Mouse (Mus musculus): ENCODE results near the gene V1ra8. TPM values are rescaled to one million over a fixed set of nuclear protein-coding genes. Genes with fewer than 3 reads are reported as not detected.
"Not testable (repeated sequence)": the region's sequence is repeated elsewhere in the genome, so short reads cannot be mapped to it uniquely, and the experiment has no call there.

The V1ra8 gene
- not detected in 2 replicates for polyA plus RNA-seq (2016; fragmentation: Nextera tagmentation; extraction: Ambion mirVana)

DNA sequence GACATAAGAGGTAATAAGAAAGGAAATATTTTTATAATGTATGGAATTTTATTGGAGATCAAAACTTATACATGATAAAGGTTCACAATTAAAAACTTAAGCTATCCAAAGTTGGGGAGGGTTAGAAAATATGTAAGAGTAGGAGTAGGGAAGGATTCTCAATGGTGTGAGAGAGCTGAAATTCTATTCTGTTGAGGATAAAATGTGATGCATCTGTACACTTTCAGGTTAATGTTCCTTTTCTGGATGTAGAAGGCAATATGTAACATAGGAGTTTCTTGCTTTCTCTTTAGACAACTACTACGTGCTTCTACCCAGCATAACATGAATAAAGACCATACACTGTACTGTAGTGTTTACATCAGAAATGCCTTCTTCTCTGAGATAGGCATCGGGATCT lies at the start of gene V1ra8:
Gene V1ra8, plus strand, starts transcription at position 301 of the 400 bp plus-strand sequence.
- H3K9me3 ChIP-seq; DNase-seq (ENCODE audit: low spot score); H3K36me3 ChIP-seq; H3K4me1 ChIP-seq; H3K4me3 ChIP-seq; H3K27me3 ChIP-seq (ENCODE audit: insufficient read depth, poor library complexity, severe bottlenecking); H3K27ac ChIP-seq: not testable (repeated sequence)
- 86% methylated on average over 2 of the region's 2 CpGs for WGBS

DNA sequence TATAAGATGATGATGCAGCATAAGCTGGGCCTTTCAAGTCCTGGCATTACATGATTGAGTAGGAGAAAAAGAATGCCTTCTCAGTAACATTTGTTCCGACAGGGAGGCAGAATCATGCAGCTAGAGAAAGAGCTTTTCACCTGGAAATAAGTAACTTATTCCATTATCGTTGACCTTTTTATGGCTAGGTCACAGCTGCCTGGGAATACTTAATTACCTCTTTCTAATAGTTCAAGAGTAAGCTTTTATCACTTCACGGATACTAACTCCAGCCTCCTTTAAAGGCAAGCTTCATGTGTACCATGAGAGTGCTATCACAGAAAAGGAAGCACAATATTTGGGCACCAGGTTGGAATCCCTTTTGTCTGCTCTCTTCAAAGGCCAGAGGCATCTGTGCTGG lies 42.5 kb upstream of the V1ra8 start:
- H3K4me3 ChIP-seq, result no peak overlapping the region
- no peaks in the 10 kb centered on the region for H3K36me3 ChIP-seq
- no peaks in the 10 kb centered on the region for H3K4me1 ChIP-seq
- 76% methylated on average over 3 of the region's 3 CpGs for WGBS
- no peak for DNase-seq (ENCODE audit: low spot score)
- H3K27me3 ChIP-seq (ENCODE audit: insufficient read depth, poor library complexity, severe bottlenecking), result no peaks in the 10 kb centered on the region
- no peak overlapping the region for H3K27ac ChIP-seq
- H3K9me3 ChIP-seq, result no peaks in the 10 kb centered on the region

DNA sequence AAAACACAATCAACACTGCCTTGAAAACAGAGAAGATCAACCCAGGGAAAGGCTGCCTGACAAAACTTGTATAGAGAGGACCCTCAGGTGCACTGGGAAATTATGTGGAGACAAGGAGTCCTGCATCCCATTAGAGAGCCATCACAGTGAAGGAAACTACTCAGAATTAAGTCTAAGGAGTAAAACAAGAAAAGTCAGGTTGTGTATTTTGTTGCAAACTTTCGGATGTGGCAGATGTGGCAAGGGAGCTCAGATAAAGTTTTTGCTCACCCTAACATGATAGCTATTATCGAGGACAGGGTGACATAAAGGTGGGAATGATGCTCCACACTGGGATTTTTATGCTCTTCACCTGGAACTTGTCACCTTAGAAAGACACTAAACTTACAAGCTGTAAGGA lies 28.1 kb upstream of the V1ra8 start, which contains the start of gene Vmn1r52:
Gene Vmn1r52, plus strand, starts transcription at position 301 of the 400 bp plus-strand sequence.
- 62% methylated on average over 2 of the region's 2 CpGs for WGBS
- H3K27me3 ChIP-seq (ENCODE audit: insufficient read depth, poor library complexity, severe bottlenecking), result no peaks in the 10 kb centered on the region

DNA sequence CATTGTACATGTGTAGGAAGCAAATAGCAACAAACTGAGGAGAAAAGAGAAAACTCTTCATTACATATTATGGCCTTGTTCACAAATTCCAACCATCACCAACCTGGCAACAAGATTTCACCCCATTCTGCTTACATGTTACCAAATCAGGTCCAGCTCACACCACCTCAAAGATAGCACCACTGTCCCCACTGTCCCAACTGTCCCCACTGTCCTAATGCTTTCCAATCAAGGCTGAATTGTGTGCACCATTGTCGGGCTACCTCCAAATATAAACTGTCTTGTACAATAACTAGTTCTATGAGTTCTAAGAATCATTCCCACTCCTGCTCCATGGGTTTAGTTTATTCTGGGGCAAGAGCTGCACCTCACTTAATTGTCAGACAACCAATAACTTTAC lies 21.7 kb downstream of the V1ra8 start, which contains the start of gene Vmn1r53:
Gene Vmn1r53, minus strand, starts transcription at position 101 of the 400 bp plus-strand sequence.
- Histone ChIP-seq H3K27me3 (ENCODE audit: insufficient read depth, poor library complexity, severe bottlenecking) (no peaks in the 10 kb centered on the region), H3K4me1 (no peaks in the 10 kb centered on the region), H3K27ac (no peak within 1 kb of the TSS), H3K9me3 (peaks cover 4% of the 10 kb centered on the region; the same call in 1 of the 2 replicates), H3K4me3 (no peak within 1 kb of the TSS), H3K36me3 (no peaks in the 10 kb centered on the region)
- 76% methylated on average over 1 of the region's 1 CpGs for WGBS
- no peak for DNase-seq (ENCODE audit: low spot score)

More for the DNA sequence above, 28.1 kb upstream of the V1ra8 start, which contains the start of gene Vmn1r52:
- no peak for DNase-seq (ENCODE audit: low spot score)
- Histone ChIP-seq H3K4me3 (no peak within 1 kb of the TSS), H3K9me3 (no peaks in the 10 kb centered on the region), H3K36me3 (no peaks in the 10 kb centered on the region), H3K4me1 (no peaks in the 10 kb centered on the region), H3K27ac (no peak within 1 kb of the TSS)

DNA sequence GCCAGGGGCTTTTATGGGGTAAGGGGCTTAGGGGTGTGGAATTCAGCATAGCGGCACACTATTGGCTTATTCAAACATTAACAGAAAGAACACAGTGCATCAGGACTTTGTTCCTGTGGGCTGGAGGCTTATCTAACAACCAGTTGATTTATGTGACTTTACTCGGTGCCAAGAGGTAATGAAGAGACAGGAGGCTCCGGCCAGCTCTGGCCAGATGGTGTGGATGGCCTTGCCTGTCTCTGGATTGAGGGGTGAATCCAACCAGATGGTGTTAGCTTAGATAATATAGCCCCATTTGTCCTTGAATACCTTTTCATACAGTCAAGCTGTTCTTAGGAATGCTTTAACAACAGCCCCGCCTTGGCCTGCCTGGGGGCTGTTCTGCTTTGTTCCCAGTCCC lies 29.5 kb downstream of the V1ra8 start:
- H3K36me3 ChIP-seq; H3K4me3 ChIP-seq; H3K4me1 ChIP-seq; H3K27me3 ChIP-seq (ENCODE audit: insufficient read depth, poor library complexity, severe bottlenecking); DNase-seq (ENCODE audit: low spot score); H3K27ac ChIP-seq: not testable (repeated sequence)
- H3K9me3 ChIP-seq, result peaks cover 13% of the 10 kb centered on the region
- 84% methylated on average over 4 of the region's 4 CpGs for WGBS

DNA sequence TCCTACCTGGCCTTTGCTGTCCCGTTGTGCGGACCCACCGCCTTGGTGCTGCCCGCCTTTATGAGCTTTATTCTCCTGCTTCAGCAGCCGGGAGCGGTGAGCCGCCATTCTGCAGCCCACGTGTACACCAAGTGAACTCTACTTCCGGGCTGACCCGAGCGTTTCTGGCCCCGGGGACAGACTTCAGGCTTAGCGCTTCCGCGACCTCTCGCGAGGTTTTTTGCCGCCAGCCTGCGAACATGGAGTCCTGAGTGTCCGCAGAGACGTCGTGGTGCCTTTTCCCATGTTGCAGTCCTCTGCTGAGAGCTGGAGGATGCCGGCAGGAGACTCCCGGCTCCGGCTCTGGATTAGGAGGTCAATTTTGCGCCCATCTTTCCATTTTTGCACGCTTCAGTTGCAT lies 30.1 kb downstream of the V1ra8 start:
- WGBS, result 50% methylated on average over 27 of the region's 27 CpGs
- H3K27me3 ChIP-seq (ENCODE audit: insufficient read depth, poor library complexity, severe bottlenecking), result peaks cover 4% of the 10 kb centered on the region; the same call in 1 of the 2 replicates
- no peak for DNase-seq (ENCODE audit: low spot score)
- H3K27ac ChIP-seq, result no peak overlapping the region
- H3K4me1 ChIP-seq, result no peaks in the 10 kb centered on the region
- H3K9me3 ChIP-seq, result peaks cover 13% of the 10 kb centered on the region
- no peak overlapping the region for H3K4me3 ChIP-seq
- no peaks in the 10 kb centered on the region for H3K36me3 ChIP-seq

DNA sequence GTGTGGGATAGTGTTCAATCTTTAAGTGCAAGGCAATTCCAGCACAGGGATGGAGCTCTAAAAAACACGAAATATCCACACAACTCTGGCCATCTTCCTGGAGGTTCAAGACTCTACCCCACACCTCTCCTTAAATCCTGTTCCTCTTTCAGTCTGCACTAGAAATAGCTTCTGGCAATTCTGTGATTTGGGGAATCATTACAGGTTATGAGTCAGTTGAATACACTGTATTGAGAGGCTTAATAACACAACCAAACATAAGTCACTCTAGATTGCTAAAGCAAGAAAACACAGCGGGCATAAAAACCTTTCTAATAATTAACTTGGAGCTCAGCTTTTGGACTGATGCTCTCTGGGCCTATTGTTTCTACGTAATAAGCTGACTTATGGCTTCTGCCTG lies 41.4 kb downstream of the V1ra8 start:
- Histone ChIP-seq H3K9me3 (no peaks in the 10 kb centered on the region), H3K27ac (no peak overlapping the region), H3K36me3 (no peaks in the 10 kb centered on the region), H3K27me3 (ENCODE audit: insufficient read depth, poor library complexity, severe bottlenecking) (no peaks in the 10 kb centered on the region), H3K4me3 (no peak overlapping the region), H3K4me1 (no peaks in the 10 kb centered on the region)
- no peak for DNase-seq (ENCODE audit: low spot score)
- 76% methylated on average over 3 of the region's 3 CpGs for WGBS

DNA sequence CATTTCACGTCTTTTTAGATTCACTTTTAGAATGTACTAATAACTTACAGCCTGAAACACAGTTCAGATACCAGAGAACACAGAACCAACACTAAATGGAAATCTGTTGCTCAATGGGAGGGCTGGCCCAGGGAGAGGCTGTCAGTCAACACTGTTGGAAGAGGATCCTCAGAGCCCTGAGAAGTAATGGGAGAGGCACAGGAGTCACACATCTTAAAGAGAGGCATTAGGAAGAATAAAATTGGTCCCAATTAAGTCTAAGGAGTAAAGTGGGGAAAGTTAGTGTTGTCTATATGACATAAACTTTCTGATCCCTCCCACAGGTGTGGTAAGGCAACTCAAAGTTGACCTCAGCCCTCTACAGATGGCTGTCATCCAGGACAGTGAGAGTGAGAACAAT lies 43.4 kb downstream of the V1ra8 start, which contains the start of gene Vmn1r54:
Gene Vmn1r54, plus strand, starts transcription at position 301 of the 400 bp plus-strand sequence.
- Histone ChIP-seq H3K27me3 (ENCODE audit: insufficient read depth, poor library complexity, severe bottlenecking) (no peaks in the 10 kb centered on the region), H3K27ac (no peak within 1 kb of the TSS), H3K4me1 (no peaks in the 10 kb centered on the region), H3K4me3 (no peak within 1 kb of the TSS), H3K9me3 (no peaks in the 10 kb centered on the region), H3K36me3 (no peaks in the 10 kb centered on the region)
- WGBS, result 64% methylated on average over 1 of the region's 1 CpGs
- no peak for DNase-seq (ENCODE audit: low spot score)

Other genes with a start within 250 kb of the V1ra8 start
- not detected in 2 replicates for gene Vmn1r46, start 233.5 kb upstream of the V1ra8 start, polyA plus RNA-seq (2016; fragmentation: Nextera tagmentation; extraction: Ambion mirVana)
- not detected in 2 replicates for gene Vmn1r47, start 186.6 kb upstream of the V1ra8 start, polyA plus RNA-seq (2016; fragmentation: Nextera tagmentation; extraction: Ambion mirVana)
- not detected in 2 replicates for gene Vmn1r48, start 166.0 kb upstream of the V1ra8 start, polyA plus RNA-seq (2016; fragmentation: Nextera tagmentation; extraction: Ambion mirVana)
- gene Vmn1r49, start 124.3 kb upstream of the V1ra8 start, polyA plus RNA-seq (2016; fragmentation: Nextera tagmentation; extraction: Ambion mirVana), result not detected in 2 replicates
- gene Vmn1r50, start 101.4 kb upstream of the V1ra8 start, polyA plus RNA-seq (2016; fragmentation: Nextera tagmentation; extraction: Ambion mirVana), result not detected in 2 replicates
- not detected in 2 replicates for gene Vmn1r51, start 80.2 kb upstream of the V1ra8 start, polyA plus RNA-seq (2016; fragmentation: Nextera tagmentation; extraction: Ambion mirVana)
- not detected in 2 replicates for gene Vmn1r52, start 28.0 kb upstream of the V1ra8 start, polyA plus RNA-seq (2016; fragmentation: Nextera tagmentation; extraction: Ambion mirVana)
- gene Vmn1r53, start 21.6 kb downstream of the V1ra8 start, polyA plus RNA-seq (2016; fragmentation: Nextera tagmentation; extraction: Ambion mirVana), result not detected in 2 replicates
- gene Vmn1r54, start 43.5 kb downstream of the V1ra8 start, polyA plus RNA-seq (2016; fragmentation: Nextera tagmentation; extraction: Ambion mirVana), result not detected in 2 replicates
- not detected in 2 replicates for gene BC048671, start 98.4 kb downstream of the V1ra8 start, polyA plus RNA-seq (2016; fragmentation: Nextera tagmentation; extraction: Ambion mirVana)
- 0.44 and 1.6 TPM in 2 replicates for gene Chst13, start 122.4 kb downstream of the V1ra8 start, polyA plus RNA-seq (2016; fragmentation: Nextera tagmentation; extraction: Ambion mirVana)
- gene Uroc1, start 130.5 kb downstream of the V1ra8 start, polyA plus RNA-seq (2016; fragmentation: Nextera tagmentation; extraction: Ambion mirVana), result 0.21 TPM in 1 of 2 replicates, not detected in the other
- 5.3 and 5.5 TPM in 2 replicates for gene Zxdc, start 166.7 kb downstream of the V1ra8 start, polyA plus RNA-seq (2016; fragmentation: Nextera tagmentation; extraction: Ambion mirVana)
- gene Cfap100, start 226.0 kb downstream of the V1ra8 start, polyA plus RNA-seq (2016; fragmentation: Nextera tagmentation; extraction: Ambion mirVana), result 0.12 TPM in 1 of 2 replicates, not detected in the other

Measured in heart, embryonic 10.5 days (tissue).